Mouse (Mus musculus) lung, adult 10 weeks (tissue): ENCODE results near the gene Prrxl1. TPM values are rescaled to one million over a fixed set of nuclear protein-coding genes. Genes with fewer than 3 reads are reported as not detected.

Source experiments
- polyA plus RNA-seq: library from polyadenylated mRNA; stranded (reverse); fragments of 350-450 nt; fragmentation: Illumina TruSeq; extraction: RNeasy Lipid Tissue Mini Kit (QIAGEN cat#74804); gene quantifications from one replicate; pipeline ENCODE4 v1.2.3, GENCODE M21; 2014; ENCODE audit warnings: low read depth, low replicate concordance; ENCODE audit not compliant: insufficient read depth

Prrxl1 gene
- not detected for polyA plus RNA-seq

DNA sequence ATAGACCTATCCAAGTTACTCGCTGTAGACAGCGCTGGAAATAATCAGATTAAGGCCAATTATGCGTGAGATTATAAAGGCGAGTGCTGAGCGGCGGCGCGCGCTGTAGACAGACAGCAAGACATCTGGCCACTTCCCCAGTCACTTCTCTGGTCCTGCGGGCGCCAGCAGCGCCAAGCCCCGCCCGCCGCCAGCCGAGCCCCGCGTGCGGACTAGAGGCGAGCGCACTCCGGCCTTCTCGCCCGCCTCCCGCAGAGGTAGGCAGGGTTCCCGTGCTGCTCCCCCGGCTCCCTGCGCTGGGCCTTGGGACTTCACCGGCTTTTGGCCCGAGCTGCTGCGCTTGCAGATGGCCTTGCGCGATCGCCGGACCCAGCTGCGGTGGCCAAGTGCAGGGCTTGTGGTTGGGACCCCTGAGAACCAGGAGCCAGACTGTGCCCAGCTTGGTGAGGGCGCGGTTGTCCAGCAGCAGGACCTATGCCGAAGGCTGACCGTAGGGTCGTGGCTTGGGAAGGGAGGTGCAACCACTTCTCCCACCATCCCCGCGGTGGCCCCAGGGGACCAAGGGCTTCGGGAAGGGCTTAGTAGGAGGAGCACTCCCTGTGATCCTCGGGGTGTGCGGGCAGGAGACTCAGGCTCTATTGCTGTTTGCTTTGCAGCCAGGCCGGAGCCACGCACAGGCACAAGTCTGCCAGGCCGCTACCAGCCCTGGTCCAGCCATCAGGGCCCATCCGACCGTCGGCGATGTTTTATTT lies at the start of gene Prrxl1:
Gene Prrxl1, plus strand, starts transcription at position 118 of the 752 bp plus-strand sequence.

DNA sequence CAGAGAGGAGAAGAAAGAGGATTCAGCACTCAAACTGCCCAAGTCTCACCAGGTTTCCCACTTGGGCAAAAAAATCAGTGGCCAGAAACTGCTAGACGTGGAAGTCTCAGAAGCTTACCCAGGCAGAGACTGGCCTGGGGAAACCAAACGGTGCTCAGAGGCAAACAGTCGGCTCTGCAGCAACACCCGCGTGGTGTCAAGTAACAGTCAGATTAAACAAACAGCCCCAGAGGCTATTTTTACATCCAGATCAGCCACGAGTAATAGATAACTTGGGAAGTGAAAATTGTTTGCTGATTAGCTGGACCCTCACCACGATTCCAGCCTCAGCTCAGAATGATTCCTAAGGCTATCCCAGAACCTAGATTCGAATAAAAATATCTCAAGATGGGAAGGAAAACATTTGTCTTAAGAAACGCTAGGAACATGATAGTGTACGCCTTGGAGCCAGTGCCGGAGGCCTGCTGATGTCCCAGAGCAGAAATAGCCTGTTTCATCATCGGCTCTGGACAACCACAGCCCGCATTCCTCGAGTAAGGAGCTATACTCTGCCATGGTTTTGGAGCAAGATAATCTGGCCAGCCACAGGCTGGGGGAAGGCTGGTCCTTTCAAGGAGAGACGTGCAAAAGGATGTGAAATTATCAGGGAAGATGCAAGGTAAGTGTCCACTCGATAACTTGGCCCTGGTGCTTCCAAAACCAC lies 86.1 kb downstream of the Prrxl1 start, which contains the start of gene 3425401B19Rik:
Gene 3425401B19Rik, minus strand, starts transcription at position 170 of the 703 bp plus-strand sequence.

Other genes starting within 250 kb of the Prrxl1 start
- gene 1700024G13Rik, start 211.0 kb upstream of the Prrxl1 start, polyA plus RNA-seq = 29.6 TPM
- gene Slc18a3, start 134.6 kb upstream of the Prrxl1 start, polyA plus RNA-seq = not detected
- gene Chat, start 133.4 kb upstream of the Prrxl1 start, polyA plus RNA-seq = not detected
- 2.1 TPM for gene Ercc6, start 85.9 kb upstream of the Prrxl1 start, polyA plus RNA-seq
- 0.23 TPM for gene 3425401B19Rik, start 85.9 kb downstream of the Prrxl1 start, polyA plus RNA-seq
- gene Tmem273, start 186.6 kb downstream of the Prrxl1 start, polyA plus RNA-seq = 3.1 TPM
- gene Fam170b, start 234.6 kb downstream of the Prrxl1 start, polyA plus RNA-seq = not detected